Mouse (Mus musculus) testis, postnatal 14 days (tissue): ENCODE results near the gene Slc29a1.

Experiments used
- DNase-seq: peaks from one replicate; pipeline ENCODE4 v3.0.0; 2021; ENCODE audit warnings: low spot score

Slc29a1 gene

GRCm38 (mm10) chr17:45549617-45550181 is 49.7 kb downstream of the Slc29a1 start, which contains the start of gene Tmem151b:
Tmem151b (minus strand) TSS chr17:45549677.
- DNase-seq: no peak

GRCm38 (mm10) chr17:45548541-45549512 is 50.6 kb downstream of the Slc29a1 start:
- DNase-seq: no peak

- no peak for DNase-seq
These were observed 51.8 kb downstream of the Slc29a1 start for GRCm38 (mm10) chr17:45547461-45548190.

- no peak for DNase-seq
These were observed 52.5 kb downstream of the Slc29a1 start for GRCm38 (mm10) chr17:45546941-45547340.

GRCm38 (mm10) chr17:45545278-45545961 is 54.0 kb downstream of the Slc29a1 start:
- DNase-seq: no peak

- DNase-seq: no peak
These were observed 54.5 kb downstream of the Slc29a1 start for GRCm38 (mm10) chr17:45544873-45545277.

- DNase-seq: no peak
These were observed 55.2 kb downstream of the Slc29a1 start for GRCm38 (mm10) chr17:45544001-45544872.

- no peak for DNase-seq
These were observed 56.3 kb downstream of the Slc29a1 start for GRCm38 (mm10) chr17:45543115-45543514.

GRCm38 (mm10) chr17:45542705-45543104 is 56.7 kb downstream of the Slc29a1 start:
- no peak for DNase-seq

- DNase-seq: no peak
These were observed 57.3 kb downstream of the Slc29a1 start for GRCm38 (mm10) chr17:45542129-45542528.

- no peak for DNase-seq
These were observed 59.7 kb downstream of the Slc29a1 start for GRCm38 (mm10) chr17:45539664-45540063.

GRCm38 (mm10) chr17:45538394-45538793 is 61.0 kb downstream of the Slc29a1 start:
- no peak for DNase-seq

- DNase-seq: no peak
These were observed 63.1 kb downstream of the Slc29a1 start for GRCm38 (mm10) chr17:45536264-45536663.
